Mouse (Mus musculus): ENCODE measurements around the gene Aqp6. TPM values are rescaled to one million over a fixed set of nuclear protein-coding genes. Genes with fewer than 3 reads are reported as not detected.

The Aqp6 gene
- polyA plus RNA-seq, 1 experiment from 2014 or later: not detected

GRCm38 (mm10) chr15:99648326-99648725 lies 47.1 kb downstream of the Aqp6 start:
- Histone ChIP-seq H3K4me3 (ENCODE audit: inconsistent target) (no peak overlapping the region), H3K79me2 (ENCODE audit: inconsistent target) (peaks cover 79% of the 10 kb centered on the region), H3K36me3 (ENCODE audit: inconsistent target) (no peaks in the 10 kb centered on the region), H3K27ac (no peak overlapping the region)
- 81% methylated on average over 4 of the region's 4 CpGs for WGBS (ENCODE audit: missing documents)

- Histone ChIP-seq H3K79me2 (ENCODE audit: inconsistent target) (peaks cover 70% of the 10 kb centered on the region), H3K36me3 (ENCODE audit: inconsistent target) (no peaks in the 10 kb centered on the region), H3K27ac (no peak overlapping the region), H3K4me3 (ENCODE audit: inconsistent target) (no peak overlapping the region)
- WGBS (ENCODE audit: missing documents): 73% methylated on average over 6 of the region's 6 CpGs
These were observed 48.0 kb downstream of the Aqp6 start for GRCm38 (mm10) chr15:99649067-99649761.

- H3K79me2 ChIP-seq (ENCODE audit: inconsistent target): peaks cover 59% of the 10 kb centered on the region
- 0 out of 2 replicates have a peak overlapping the region, but pooled peaks have one; percentile 58 for H3K27ac ChIP-seq
- H3K4me3 ChIP-seq (ENCODE audit: inconsistent target): peak overlapping the region; percentile 72
- H3K36me3 ChIP-seq (ENCODE audit: inconsistent target): no peaks in the 10 kb centered on the region
- WGBS (ENCODE audit: missing documents): 53% methylated on average over 2 of the region's 2 CpGs
These were observed 49.1 kb downstream of the Aqp6 start for GRCm38 (mm10) chr15:99650304-99650703.

GRCm38 (mm10) chr15:99651163-99651872 lies 50.1 kb downstream of the Aqp6 start, which contains the start of gene Racgap1:
Racgap1 (minus strand) TSS chr15:99651656.
- Histone ChIP-seq H3K36me3 (ENCODE audit: inconsistent target) (no peaks in the 10 kb centered on the region), H3K79me2 (ENCODE audit: inconsistent target) (peaks cover 49% of the 10 kb centered on the region), H3K27ac (peak within 1 kb of the TSS; percentile 58), H3K4me3 (ENCODE audit: inconsistent target) (peak within 1 kb of the TSS; percentile 72)
- WGBS (ENCODE audit: missing documents): under 1% methylated on average over 54 of the region's 68 CpGs

- Histone ChIP-seq H3K79me2 (ENCODE audit: inconsistent target) (peaks cover 40% of the 10 kb centered on the region), H3K36me3 (ENCODE audit: inconsistent target) (no peaks in the 10 kb centered on the region), H3K4me3 (ENCODE audit: inconsistent target) (peak overlapping the region; percentile 41), H3K27ac (peak overlapping the region; percentile 49)
- WGBS (ENCODE audit: missing documents): 35% methylated on average over 9 of the region's 10 CpGs
These were observed 51.0 kb downstream of the Aqp6 start for GRCm38 (mm10) chr15:99651984-99652872.

- no peak overlapping the region for H3K27ac ChIP-seq
- H3K4me3 ChIP-seq (ENCODE audit: inconsistent target): no peak overlapping the region
- H3K79me2 ChIP-seq (ENCODE audit: inconsistent target): peaks cover 29% of the 10 kb centered on the region
- WGBS (ENCODE audit: missing documents): 22% methylated on average over 8 of the region's 8 CpGs
- no peaks in the 10 kb centered on the region for H3K36me3 ChIP-seq (ENCODE audit: inconsistent target)
These were observed 52.1 kb downstream of the Aqp6 start for GRCm38 (mm10) chr15:99653291-99653690.

GRCm38 (mm10) chr15:99653876-99654275 lies 52.7 kb downstream of the Aqp6 start:
- no peaks in the 10 kb centered on the region for H3K36me3 ChIP-seq (ENCODE audit: inconsistent target)
- no peak overlapping the region for H3K27ac ChIP-seq
- peaks cover 24% of the 10 kb centered on the region for H3K79me2 ChIP-seq (ENCODE audit: inconsistent target)
- no peak overlapping the region for H3K4me3 ChIP-seq (ENCODE audit: inconsistent target)
- 28% methylated on average over 21 of the region's 21 CpGs for WGBS (ENCODE audit: missing documents)

Other genes starting within 250 kb of the Aqp6 start
- 7.2 to 21.2 TPM (median 8.2 TPM) in 3 replicates for gene Fmnl3, start 230.9 kb upstream of the Aqp6 start, polyA plus RNA-seq (2018)
- 449 to 584 TPM (median 516 TPM) in 3 replicates for gene Tmbim6, start 208.5 kb upstream of the Aqp6 start, polyA plus RNA-seq (2018)
- gene Nckap5l, start 143.7 kb upstream of the Aqp6 start, polyA plus RNA-seq (2018): 8.4 to 21.0 TPM (median 16.3 TPM) in 3 replicates
- 2.9 to 5.5 TPM (median 5.3 TPM) in 3 replicates for gene Bcdin3d, start 126.7 kb upstream of the Aqp6 start, polyA plus RNA-seq (2018)
- gene Faim2, start 73.2 kb upstream of the Aqp6 start, polyA plus RNA-seq (2018): not detected in 3 replicates
- gene Aqp2, start 22.3 kb upstream of the Aqp6 start, polyA plus RNA-seq (2018): not detected in 3 replicates
- gene Aqp5, start 10.6 kb upstream of the Aqp6 start, polyA plus RNA-seq (2018): not detected in 3 replicates
- 9.7 to 21.3 TPM (median 17.1 TPM) in 3 replicates for gene Racgap1, start 50.3 kb downstream of the Aqp6 start, polyA plus RNA-seq (2018)
- 0.13 TPM in 1 of 3 replicates, not detected in the others for gene Asic1, start 69.0 kb downstream of the Aqp6 start, polyA plus RNA-seq (2018)
- 13.0 to 15.0 TPM (median 14.7 TPM) in 3 replicates for gene Smarcd1, start 100.7 kb downstream of the Aqp6 start, polyA plus RNA-seq (2018)
- not detected in 3 replicates for gene Gm17349, start 104.1 kb downstream of the Aqp6 start, polyA plus RNA-seq (2018)
- 1.3 to 1.9 TPM (median 1.5 TPM) in 3 replicates for gene Gpd1, start 116.1 kb downstream of the Aqp6 start, polyA plus RNA-seq (2018)
- gene Cox14, start 124.2 kb downstream of the Aqp6 start, polyA plus RNA-seq (2018): 18.4 to 95.0 TPM (median 69.0 TPM) in 3 replicates
- gene Cers5, start 171.5 kb downstream of the Aqp6 start, polyA plus RNA-seq (2018): 30.6 to 52.5 TPM (median 40.5 TPM) in 3 replicates